Mouse (Mus musculus) brain, embryonic 14.5 days (tissue): ENCODE data around the gene Vcan.

Source experiments
- CTCF ChIP-seq: fragments of 200-500 bp; IDR thresholded peaks from 2 replicates; pipeline ENCODE4 v1.5.1; 2012; ENCODE audit warnings: inconsistent platforms, mild to moderate bottlenecking, moderate library complexity, borderline replicate concordance; ENCODE audit not compliant: insufficient read depth, insufficient read length; ENCODE audit errors: extremely low read depth
- POLR2A ChIP-seq: fragments of 200-500 bp; IDR thresholded peaks from 2 replicates; pipeline ENCODE4 v1.6.1; 2012; ENCODE audit warnings: mild to moderate bottlenecking, inconsistent platforms, borderline replicate concordance; ENCODE audit not compliant: poor library complexity, insufficient read depth, insufficient read length, severe bottlenecking; ENCODE audit errors: extremely low read depth

DNA sequence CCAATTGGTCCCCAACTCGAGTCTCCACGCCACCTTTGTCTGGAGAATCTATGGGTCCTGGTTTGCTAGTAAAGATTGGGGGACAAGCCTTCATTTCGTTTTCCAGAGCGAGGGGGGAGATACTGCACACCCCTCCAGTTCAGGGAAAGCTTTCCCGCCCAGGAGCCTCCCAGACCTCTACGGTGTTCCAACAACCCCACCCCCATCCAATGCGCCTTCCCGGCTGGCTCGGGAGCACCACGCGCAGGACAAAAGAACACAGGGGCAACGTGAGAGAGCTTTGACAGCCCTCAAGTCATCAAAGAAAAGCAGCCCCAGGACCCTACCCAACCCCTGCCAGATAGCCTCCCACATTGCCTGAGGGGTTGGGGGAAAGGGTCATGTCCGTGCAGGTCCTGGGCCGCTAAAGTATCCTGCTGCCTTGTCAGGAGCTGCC is 1.2 kb downstream of the Vcan start:
- TF ChIP-seq POLR2A (no peak), CTCF (no peak)
